Mouse (Mus musculus) intestine, embryonic 15.5 days (tissue): ENCODE results near the gene Cct3. TPM values are rescaled to one million over a fixed set of nuclear protein-coding genes. Genes with fewer than 3 reads are reported as not detected.
"Not testable (repeated sequence)": the region's sequence is repeated elsewhere in the genome, so short reads cannot be mapped to it uniquely, and the experiment has no call there.

ENCODE experiments used
- ATAC-seq: fragments of 200-750 bp; cut with Nextera tagmentation; 2 replicates; pipeline ENCODE4 v1.8.0; 2017; ENCODE audit warnings: moderate TSS enrichment, moderate library complexity
- H3K27ac ChIP-seq: fragments of 300-500 bp; sonication (generic); 2 replicates; pipeline ENCODE4 v1.5.1; 2015; ENCODE audit warnings: mild to moderate bottlenecking, inconsistent platforms
- H3K27me3 ChIP-seq: fragments of 300-500 bp; sonication (generic); replicated peaks from 2 replicates; pipeline ENCODE4 v1.6.1; 2015; ENCODE audit warnings: inconsistent platforms
- H3K36me3 ChIP-seq: fragments of 300-500 bp; sonication (generic); 2 replicates; pipeline ENCODE4 v1.6.1; 2015; ENCODE audit warnings: inconsistent platforms
- H3K4me1 ChIP-seq: fragments of 300-500 bp; sonication (generic); replicated peaks from 2 replicates; pipeline ENCODE4 v1.6.1; 2015; ENCODE audit warnings: inconsistent platforms
- H3K4me2 ChIP-seq: fragments of 300-500 bp; sonication (generic); replicated peaks from 2 replicates; pipeline ENCODE4 v1.6.1; 2015; ENCODE audit warnings: mild to moderate bottlenecking, inconsistent platforms
- H3K4me3 ChIP-seq: fragments of 300-500 bp; sonication (generic); replicated peaks from 2 replicates; pipeline ENCODE4 v1.5.1; 2015; ENCODE audit warnings: inconsistent platforms
- H3K9ac ChIP-seq: fragments of 300-500 bp; sonication (generic); 2 replicates; pipeline ENCODE4 v1.6.1; 2015; ENCODE audit warnings: inconsistent platforms
- H3K9me3 ChIP-seq: fragments of 300-500 bp; sonication (generic); 2 replicates; pipeline ENCODE4 v1.6.1; 2016; ENCODE audit warnings: inconsistent platforms
- WGBS: fragments of 180-500 bp; shearing (Covaris S2); methylation state at CpG from one replicate; pipeline ENCODE4 v1.1.7; 2015; 5-methylcytosine and 5-hydroxymethylcytosine counted together
- polyA plus RNA-seq: library from polyadenylated mRNA; unstranded; fragments of >200 nt; fragmentation: Nextera tagmentation; extraction: Ambion mirVana; gene quantifications from 2 replicates; pipeline ENCODE4 v1.2.1, GENCODE M21; 2015

Cct3 gene
- polyA plus RNA-seq = 520 and 528 TPM in 2 replicates

GRCm38 (mm10) chr3:88296561-88297318 is at the start of gene Cct3, which contains the start of gene Tsacc:
Cct3 (plus strand) TSS chr3:88297116.
Tsacc (minus strand) TSS chr3:88296999.
- Histone ChIP-seq H3K27me3 (no peaks in the 10 kb centered on the region), H3K9ac (peak within 1 kb of the TSS; percentile 89), H3K9me3 (no peaks in the 10 kb centered on the region), H3K4me1 (peaks cover 10% of the 10 kb centered on the region), H3K4me2 (peak within 1 kb of the TSS; percentile 63), H3K4me3 (peak within 1 kb of the TSS; percentile 89), H3K27ac (peak within 1 kb of the TSS; percentile 94), H3K36me3 (peaks cover 22% of the 10 kb centered on the region)
- under 1% methylated on average over 44 of the region's 44 CpGs for WGBS
- peak; percentile 99 for ATAC-seq

- ATAC-seq = no peak
- no peaks in the 10 kb centered on the region for H3K4me1 ChIP-seq
- H3K27me3 ChIP-seq = peaks cover 11% of the 10 kb centered on the region
- H3K27ac ChIP-seq = no peak overlapping the region
- no peak overlapping the region for H3K4me2 ChIP-seq
- H3K4me3 ChIP-seq = no peak overlapping the region
- no peak overlapping the region for H3K9ac ChIP-seq
- no peaks in the 10 kb centered on the region for H3K9me3 ChIP-seq
- 48% methylated on average over 9 of the region's 9 CpGs for WGBS
- no peaks in the 10 kb centered on the region for H3K36me3 ChIP-seq
Measured at GRCm38 (mm10) chr3:88247666-88248065, 49.2 kb upstream of the Cct3 start.

- Histone ChIP-seq H3K4me1 (no peaks in the 10 kb centered on the region), H3K4me2 (no peak overlapping the region), H3K36me3 (no peaks in the 10 kb centered on the region), H3K9me3 (no peaks in the 10 kb centered on the region), H3K27me3 (peaks cover 3% of the 10 kb centered on the region), H3K9ac (no peak overlapping the region), H3K4me3 (no peak overlapping the region), H3K27ac (no peak overlapping the region)
- ATAC-seq = no peak
- 86% methylated on average over 11 of the region's 11 CpGs for WGBS
Measured at GRCm38 (mm10) chr3:88248406-88248805, 48.5 kb upstream of the Cct3 start.

GRCm38 (mm10) chr3:88252739-88253138 is 44.2 kb upstream of the Cct3 start:
- 46% methylated on average over 6 of the region's 6 CpGs for WGBS
- Histone ChIP-seq H3K27ac (no peak overlapping the region), H3K4me3 (no peak overlapping the region)

GRCm38 (mm10) chr3:88254268-88254926 is 42.5 kb upstream of the Cct3 start, which contains the start of gene Rhbg:
Rhbg (minus strand) TSS chr3:88254709.
- Histone ChIP-seq H3K4me3 (peak within 1 kb of the TSS; percentile 43), H3K36me3 (no peaks in the 10 kb centered on the region), H3K27me3 (peaks cover 17% of the 10 kb centered on the region), H3K27ac (no peak within 1 kb of the TSS), H3K9me3 (no peaks in the 10 kb centered on the region), H3K4me1 (peaks cover 10% of the 10 kb centered on the region), H3K9ac (peak within 1 kb of the TSS; percentile 39), H3K4me2 (peak within 1 kb of the TSS; percentile 84)
- WGBS = 3% methylated on average over 31 of the region's 34 CpGs
- peak; percentile 78 for ATAC-seq

More at GRCm38 (mm10) chr3:88252739-88253138, 44.2 kb upstream of the Cct3 start:
- Histone ChIP-seq H3K36me3 (no peaks in the 10 kb centered on the region), H3K27me3 (peaks cover 17% of the 10 kb centered on the region), H3K4me1 (peaks cover 10% of the 10 kb centered on the region), H3K9ac (no peak overlapping the region), H3K9me3 (no peaks in the 10 kb centered on the region), H3K4me2 (no peak overlapping the region)
- no peak for ATAC-seq

GRCm38 (mm10) chr3:88255950-88256349 is 41.0 kb upstream of the Cct3 start:
- Histone ChIP-seq H3K4me3 (no peak overlapping the region), H3K9ac (no peak overlapping the region), H3K36me3 (no peaks in the 10 kb centered on the region), H3K27me3 (peaks cover 17% of the 10 kb centered on the region), H3K27ac (no peak overlapping the region), H3K9me3 (no peaks in the 10 kb centered on the region), H3K4me2 (no peak overlapping the region), H3K4me1 (peaks cover 10% of the 10 kb centered on the region)
- 50% methylated on average over 6 of the region's 6 CpGs for WGBS
- ATAC-seq = peak; percentile 60

GRCm38 (mm10) chr3:88256382-88256781 is 40.5 kb upstream of the Cct3 start:
- Histone ChIP-seq H3K27ac (no peak overlapping the region), H3K4me1 (peaks cover 10% of the 10 kb centered on the region), H3K27me3 (peaks cover 17% of the 10 kb centered on the region), H3K4me3 (no peak overlapping the region), H3K4me2 (no peak overlapping the region), H3K9me3 (no peaks in the 10 kb centered on the region), H3K9ac (no peak overlapping the region), H3K36me3 (no peaks in the 10 kb centered on the region)
- peak; percentile 29; the same call in 1 of the 2 replicates for ATAC-seq
- WGBS = 58% methylated on average over 7 of the region's 7 CpGs

- Histone ChIP-seq H3K4me3 (no peak overlapping the region), H3K27ac (no peak overlapping the region), H3K9ac (no peak overlapping the region), H3K4me2 (no peak overlapping the region), H3K27me3 (no peaks in the 10 kb centered on the region), H3K36me3 (no peaks in the 10 kb centered on the region), H3K9me3 (no peaks in the 10 kb centered on the region), H3K4me1 (no peaks in the 10 kb centered on the region)
- ATAC-seq = no peak
- WGBS = 54% methylated on average over 3 of the region's 3 CpGs
Measured at GRCm38 (mm10) chr3:88262346-88262745, 34.6 kb upstream of the Cct3 start.

GRCm38 (mm10) chr3:88268014-88268413 is 28.9 kb upstream of the Cct3 start:
- ATAC-seq, H3K9me3 ChIP-seq, H3K4me3 ChIP-seq, H3K4me1 ChIP-seq, H3K27me3 ChIP-seq, H3K9ac ChIP-seq, H3K27ac ChIP-seq, H3K36me3 ChIP-seq, H3K4me2 ChIP-seq: not testable (repeated sequence)
- WGBS = 78% methylated on average over 6 of the region's 6 CpGs

- Histone ChIP-seq H3K36me3 (no peaks in the 10 kb centered on the region), H3K27ac (no peak overlapping the region), H3K4me1 (no peaks in the 10 kb centered on the region), H3K4me3 (no peak overlapping the region), H3K9ac (no peak overlapping the region), H3K4me2 (no peak overlapping the region), H3K9me3 (no peaks in the 10 kb centered on the region), H3K27me3 (no peaks in the 10 kb centered on the region)
- no peak for ATAC-seq
- 87% methylated on average over 5 of the region's 5 CpGs for WGBS
Measured at GRCm38 (mm10) chr3:88268991-88269390, 27.9 kb upstream of the Cct3 start.

- H3K4me3 ChIP-seq, H3K4me1 ChIP-seq, H3K27me3 ChIP-seq, ATAC-seq, H3K36me3 ChIP-seq, H3K27ac ChIP-seq, H3K9ac ChIP-seq, H3K4me2 ChIP-seq, H3K9me3 ChIP-seq: not testable (repeated sequence)
- 98% methylated on average over 2 of the region's 2 CpGs for WGBS
Measured at GRCm38 (mm10) chr3:88271298-88271697, 25.6 kb upstream of the Cct3 start.

GRCm38 (mm10) chr3:88271859-88272258 is 25.1 kb upstream of the Cct3 start:
- Histone ChIP-seq H3K27me3 (no peaks in the 10 kb centered on the region), H3K36me3 (no peaks in the 10 kb centered on the region), H3K27ac (no peak overlapping the region), H3K9me3 (no peaks in the 10 kb centered on the region), H3K9ac (no peak overlapping the region), H3K4me3 (no peak overlapping the region), H3K4me2 (no peak overlapping the region), H3K4me1 (no peaks in the 10 kb centered on the region)
- no peak for ATAC-seq
- WGBS = 93% methylated on average over 3 of the region's 3 CpGs
